Mouse (Mus musculus) neural tube, embryonic 15.5 days (tissue): ENCODE results near the gene Siglech. TPM values are rescaled to one million over a fixed set of nuclear protein-coding genes. Genes with fewer than 3 reads are reported as not detected.
"Not testable (repeated sequence)": the region's sequence is repeated elsewhere in the genome, so short reads cannot be mapped to it uniquely, and the experiment has no call there.

Source experiments
- ATAC-seq: fragments of 200-750 bp; cut with Nextera tagmentation; 2 replicates; pipeline ENCODE4 v1.8.0; 2017; ENCODE audit warnings: mild to moderate bottlenecking, moderate TSS enrichment, moderate library complexity; ENCODE audit not compliant: low FRiP score
- H3K27ac ChIP-seq: fragments of 300-500 bp; sonication (generic); replicated peaks from 2 replicates; pipeline ENCODE4 v1.5.1; 2015; ENCODE audit warnings: mild to moderate bottlenecking, inconsistent platforms
- H3K27me3 ChIP-seq: fragments of 300-500 bp; sonication (generic); replicated peaks from 2 replicates; pipeline ENCODE4 v1.6.1; 2015; ENCODE audit warnings: inconsistent platforms
- H3K36me3 ChIP-seq: fragments of 300-500 bp; sonication (generic); 2 replicates; pipeline ENCODE4 v1.6.1; 2015; ENCODE audit warnings: inconsistent platforms
- H3K4me1 ChIP-seq: fragments of 300-500 bp; sonication (generic); 2 replicates; pipeline ENCODE4 v1.6.1; 2015; ENCODE audit warnings: inconsistent platforms
- H3K4me2 ChIP-seq: fragments of 300-500 bp; sonication (generic); 2 replicates; pipeline ENCODE4 v1.6.1; 2015; ENCODE audit warnings: inconsistent platforms, mild to moderate bottlenecking, moderate library complexity
- H3K4me3 ChIP-seq: fragments of 300-500 bp; sonication (generic); replicated peaks from 2 replicates; pipeline ENCODE4 v1.5.1; 2015; ENCODE audit warnings: mild to moderate bottlenecking, inconsistent platforms
- H3K9ac ChIP-seq: fragments of 300-500 bp; sonication (generic); replicated peaks from 2 replicates; pipeline ENCODE4 v1.6.1; 2015; ENCODE audit warnings: mild to moderate bottlenecking, inconsistent platforms
- H3K9me3 ChIP-seq: fragments of 300-500 bp; sonication (generic); replicated peaks from 2 replicates; pipeline ENCODE4 v1.6.1; 2016; ENCODE audit warnings: inconsistent platforms
- WGBS: fragments of 180-500 bp; shearing (Covaris S2); methylation state at CpG from one replicate; pipeline ENCODE4 v1.1.7; 2015; ENCODE audit warnings: mixed read lengths; 5-methylcytosine and 5-hydroxymethylcytosine counted together
- polyA plus RNA-seq: library from polyadenylated mRNA; unstranded; fragments of >200 nt; fragmentation: Nextera tagmentation; extraction: Ambion mirVana; gene quantifications from 2 replicates; pipeline ENCODE4 v1.2.1, GENCODE M21; 2015

The Siglech gene
- polyA plus RNA-seq, 1 experiment from 2014 or later: 2.6 TPM

- WGBS: 81% methylated on average over 5 of the region's 5 CpGs
Measured at GRCm38 (mm10) chr7:55790586-55790985, 22.6 kb downstream of the Siglech start.

GRCm38 (mm10) chr7:55792280-55792679, 24.3 kb downstream of the Siglech start:
- no peak for ATAC-seq
- no peak overlapping the region for H3K9ac ChIP-seq

More at GRCm38 (mm10) chr7:55790586-55790985, 22.6 kb downstream of the Siglech start:
- not testable (repeated sequence) for H3K27ac ChIP-seq, H3K27me3 ChIP-seq, H3K4me2 ChIP-seq, H3K9me3 ChIP-seq, H3K9ac ChIP-seq, H3K36me3 ChIP-seq, H3K4me3 ChIP-seq, ATAC-seq
- H3K4me1 ChIP-seq: peaks cover 17% of the 10 kb centered on the region

GRCm38 (mm10) chr7:55793236-55793951, 25.4 kb downstream of the Siglech start:
- H3K9me3 ChIP-seq: no peaks in the 10 kb centered on the region
- H3K4me1 ChIP-seq: peaks cover 17% of the 10 kb centered on the region
- H3K27ac ChIP-seq: peak overlapping the region; percentile 85
- H3K9ac ChIP-seq: peak overlapping the region; percentile 81
- WGBS: 38% methylated on average over 13 of the region's 13 CpGs
- ATAC-seq: peak; percentile 60
- peak overlapping the region; percentile 78 for H3K4me3 ChIP-seq
- peak overlapping the region; percentile 71 for H3K4me2 ChIP-seq
- H3K27me3 ChIP-seq: no peaks in the 10 kb centered on the region
- peaks cover 21% of the 10 kb centered on the region for H3K36me3 ChIP-seq

More at GRCm38 (mm10) chr7:55792280-55792679, 24.3 kb downstream of the Siglech start:
- Histone ChIP-seq H3K4me1 (peaks cover 17% of the 10 kb centered on the region), H3K27me3 (no peaks in the 10 kb centered on the region), H3K4me2 (no peak overlapping the region), H3K27ac (no peak overlapping the region), H3K36me3 (peaks cover 13% of the 10 kb centered on the region), H3K4me3 (no peak overlapping the region), H3K9me3 (no peaks in the 10 kb centered on the region)
- 71% methylated on average over 3 of the region's 3 CpGs for WGBS

GRCm38 (mm10) chr7:55793952-55794603, 26.1 kb downstream of the Siglech start, which contains the start of gene Tubgcp5:
Gene Tubgcp5 (plus strand): TSS chr7:55794154.
- Histone ChIP-seq H3K9ac (peak within 1 kb of the TSS; percentile 81), H3K36me3 (peaks cover 21% of the 10 kb centered on the region), H3K27ac (peak within 1 kb of the TSS; percentile 85), H3K27me3 (no peaks in the 10 kb centered on the region), H3K4me1 (peaks cover 17% of the 10 kb centered on the region), H3K4me2 (peak within 1 kb of the TSS; percentile 71), H3K4me3 (peak within 1 kb of the TSS; percentile 78), H3K9me3 (no peaks in the 10 kb centered on the region)
- under 1% methylated on average over 51 of the region's 51 CpGs for WGBS
- peak; percentile 99 for ATAC-seq

- Histone ChIP-seq H3K9ac (no peak overlapping the region), H3K4me3 (no peak overlapping the region), H3K4me1 (peaks cover 6% of the 10 kb centered on the region), H3K27me3 (no peaks in the 10 kb centered on the region), H3K27ac (no peak overlapping the region), H3K36me3 (peaks cover 62% of the 10 kb centered on the region), H3K9me3 (no peaks in the 10 kb centered on the region), H3K4me2 (no peak overlapping the region)
- ATAC-seq: no peak
- WGBS: 85% methylated on average over 3 of the region's 3 CpGs
Measured at GRCm38 (mm10) chr7:55799981-55800380, 32.0 kb downstream of the Siglech start.

- H3K27ac ChIP-seq: no peak overlapping the region
- no peak for ATAC-seq
- 96% methylated on average over 2 of the region's 2 CpGs for WGBS
Measured at GRCm38 (mm10) chr7:55809967-55810366, 42.0 kb downstream of the Siglech start.

GRCm38 (mm10) chr7:55824468-55824867, 56.5 kb downstream of the Siglech start:
- 85% methylated on average over 5 of the region's 5 CpGs for WGBS
- no peaks in the 10 kb centered on the region for H3K27me3 ChIP-seq

More at GRCm38 (mm10) chr7:55809967-55810366, 42.0 kb downstream of the Siglech start:
- Histone ChIP-seq H3K4me2 (no peak overlapping the region), H3K4me3 (no peak overlapping the region), H3K27me3 (no peaks in the 10 kb centered on the region), H3K9ac (no peak overlapping the region), H3K36me3 (peaks cover 77% of the 10 kb centered on the region), H3K4me1 (no peaks in the 10 kb centered on the region), H3K9me3 (no peaks in the 10 kb centered on the region)

GRCm38 (mm10) chr7:55827551-55827950, 59.6 kb downstream of the Siglech start:
- H3K27ac ChIP-seq: no peak overlapping the region
- H3K36me3 ChIP-seq: peaks cover 62% of the 10 kb centered on the region
- WGBS: 91% methylated on average over 9 of the region's 9 CpGs
- H3K27me3 ChIP-seq: no peaks in the 10 kb centered on the region
- H3K4me3 ChIP-seq: no peak overlapping the region
- H3K9ac ChIP-seq: no peak overlapping the region
- no peak for ATAC-seq
- H3K4me2 ChIP-seq: no peak overlapping the region
- H3K9me3 ChIP-seq: no peaks in the 10 kb centered on the region
- H3K4me1 ChIP-seq: no peaks in the 10 kb centered on the region

More at GRCm38 (mm10) chr7:55824468-55824867, 56.5 kb downstream of the Siglech start:
- no peak overlapping the region for H3K4me3 ChIP-seq
- no peak overlapping the region for H3K4me2 ChIP-seq
- no peak overlapping the region for H3K9ac ChIP-seq
- H3K36me3 ChIP-seq: peaks cover 73% of the 10 kb centered on the region
- no peak overlapping the region for H3K27ac ChIP-seq
- no peak for ATAC-seq
- H3K9me3 ChIP-seq: no peaks in the 10 kb centered on the region
- no peaks in the 10 kb centered on the region for H3K4me1 ChIP-seq

Other genes starting within 250 kb of the Siglech start
- 32.3 and 36.7 TPM in 2 replicates for gene Tubgcp5, start 26.0 kb downstream of the Siglech start, polyA plus RNA-seq
- 39.0 and 51.2 TPM in 2 replicates for gene Cyfip1, start 73.6 kb downstream of the Siglech start, polyA plus RNA-seq
- 34.5 and 34.9 TPM in 2 replicates for gene Nipa2, start 194.3 kb downstream of the Siglech start, polyA plus RNA-seq